Mouse (Mus musculus) hindbrain, embryonic 16.5 days (tissue): ENCODE data around the gene Eif2ak4. TPM values are rescaled to one million over a fixed set of nuclear protein-coding genes. Genes with fewer than 3 reads are reported as not detected.

ENCODE experiments used
- ATAC-seq: fragments of 200-750 bp; cut with Nextera tagmentation; 2 replicates; pipeline ENCODE4 v1.8.0; 2017; ENCODE audit warnings: moderate TSS enrichment, moderate library complexity
- H3K27ac ChIP-seq: fragments of 300-500 bp; sonication (generic); 2 replicates; pipeline ENCODE4 v1.5.1; 2014; ENCODE audit warnings: low read depth, mild to moderate bottlenecking, control low read depth, low read length, moderate library complexity
- H3K27me3 ChIP-seq: fragments of 300-500 bp; sonication (generic); replicated peaks from 2 replicates; pipeline ENCODE4 v1.6.1; 2014; ENCODE audit warnings: low read length; ENCODE audit not compliant: control insufficient read depth, insufficient read depth
- H3K36me3 ChIP-seq: fragments of 300-500 bp; sonication (generic); 2 replicates; pipeline ENCODE4 v1.6.1; 2014; ENCODE audit warnings: mild to moderate bottlenecking, low read length, moderate library complexity, mixed read lengths; ENCODE audit not compliant: control insufficient read depth, insufficient read depth
- H3K4me1 ChIP-seq: fragments of 300-500 bp; sonication (generic); 2 replicates; pipeline ENCODE4 v1.6.1; 2014; ENCODE audit warnings: low read depth, low read length; ENCODE audit not compliant: control insufficient read depth, insufficient read depth
- H3K4me2 ChIP-seq: fragments of 300-500 bp; sonication (generic); 2 replicates; pipeline ENCODE4 v1.6.1; 2014; ENCODE audit warnings: mild to moderate bottlenecking, low read length, control low read depth, moderate library complexity
- H3K4me3 ChIP-seq: fragments of 300-500 bp; sonication (generic); 2 replicates; pipeline ENCODE4 v1.5.1; 2014; ENCODE audit warnings: mild to moderate bottlenecking, low read length, control low read depth, moderate library complexity
- H3K9ac ChIP-seq: fragments of 300-500 bp; sonication (generic); 2 replicates; pipeline ENCODE4 v1.6.1; 2014; ENCODE audit warnings: low read depth, mild to moderate bottlenecking, control low read depth, low read length, moderate library complexity
- H3K9me3 ChIP-seq: fragments of 300-500 bp; sonication (generic); 2 replicates; pipeline ENCODE4 v1.6.1; 2014; ENCODE audit warnings: mild to moderate bottlenecking, low read length, moderate library complexity; ENCODE audit not compliant: control insufficient read depth
- WGBS: fragments of 180-500 bp; shearing (Covaris S2); extraction: QIAGEN DNeasy Blood & Tissue Kit; methylation state at CpG from one replicate; pipeline ENCODE4 v1.1.7; 2014; 5-methylcytosine and 5-hydroxymethylcytosine counted together
- polyA plus RNA-seq: library from polyadenylated mRNA; unstranded; fragments of >200 nt; fragmentation: Nextera tagmentation; extraction: Ambion mirVana; gene quantifications from 2 replicates; pipeline ENCODE4 v1.2.1, GENCODE M21; 2015

Eif2ak4 gene
- polyA plus RNA-seq, result 8.3 and 9.3 TPM in 2 replicates

DNA sequence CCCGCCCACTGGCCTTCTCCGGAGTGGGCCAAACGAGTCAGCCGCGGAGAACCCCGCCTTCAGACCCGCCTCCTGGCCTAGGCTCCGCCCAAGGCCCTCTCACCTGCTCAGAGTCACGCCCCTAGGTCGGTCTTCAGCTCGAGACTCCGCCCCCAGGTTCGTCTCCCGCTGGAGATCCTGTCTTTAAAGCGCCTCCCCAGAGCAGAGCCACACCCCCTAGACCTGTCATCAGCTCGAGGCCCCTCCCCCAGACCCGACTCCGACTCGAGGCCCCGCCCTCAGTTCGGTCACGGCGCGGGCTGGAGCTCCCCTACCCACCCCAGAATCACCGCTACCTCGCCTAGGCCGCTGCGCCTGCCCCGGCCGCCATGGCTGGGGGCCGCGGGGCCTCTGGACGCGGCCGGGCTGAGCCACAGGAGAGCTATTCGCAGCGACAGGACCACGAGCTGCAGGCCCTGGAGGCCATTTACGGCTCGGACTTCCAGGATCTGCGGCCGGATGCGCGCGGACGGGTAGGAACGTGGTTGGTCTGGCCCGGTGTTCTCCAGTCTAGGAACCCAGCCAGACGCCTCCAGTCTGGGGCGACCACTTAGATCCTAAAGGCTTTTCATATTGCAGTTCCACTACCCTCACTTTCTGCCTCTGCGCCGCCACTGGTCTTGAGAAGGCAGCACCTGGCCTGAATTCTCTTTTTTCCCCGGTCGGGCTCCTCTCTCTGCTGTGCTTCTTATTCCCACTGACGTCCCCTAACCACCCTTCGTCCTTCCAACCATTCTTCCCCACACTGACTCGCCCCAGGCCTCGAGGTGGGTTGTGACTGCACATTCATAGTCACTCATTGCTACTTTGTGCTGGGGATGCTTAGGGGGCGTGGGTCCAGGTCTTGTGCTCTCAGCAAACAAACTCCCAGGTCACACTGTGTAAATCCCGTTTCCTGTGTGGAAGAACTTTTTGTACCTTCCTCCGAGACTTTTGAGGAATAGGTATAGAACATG lies at the start of gene Eif2ak4:
Gene Eif2ak4 (plus strand): TSS at position 278 of the 995 bp plus-strand sequence.
- no peaks in the 10 kb centered on the region for H3K36me3 ChIP-seq
- H3K4me3 ChIP-seq, result peak within 1 kb of the TSS; percentile 82
- no peaks in the 10 kb centered on the region for H3K9me3 ChIP-seq
- peak within 1 kb of the TSS; percentile 81 for H3K4me2 ChIP-seq
- H3K27me3 ChIP-seq, result no peaks in the 10 kb centered on the region
- H3K27ac ChIP-seq, result peak within 1 kb of the TSS; percentile 89
- H3K9ac ChIP-seq, result peak within 1 kb of the TSS; percentile 93
- H3K4me1 ChIP-seq, result peaks cover 8% of the 10 kb centered on the region
- WGBS, result 1% methylated on average over 61 of the region's 61 CpGs
- peak; percentile 99 for ATAC-seq

DNA sequence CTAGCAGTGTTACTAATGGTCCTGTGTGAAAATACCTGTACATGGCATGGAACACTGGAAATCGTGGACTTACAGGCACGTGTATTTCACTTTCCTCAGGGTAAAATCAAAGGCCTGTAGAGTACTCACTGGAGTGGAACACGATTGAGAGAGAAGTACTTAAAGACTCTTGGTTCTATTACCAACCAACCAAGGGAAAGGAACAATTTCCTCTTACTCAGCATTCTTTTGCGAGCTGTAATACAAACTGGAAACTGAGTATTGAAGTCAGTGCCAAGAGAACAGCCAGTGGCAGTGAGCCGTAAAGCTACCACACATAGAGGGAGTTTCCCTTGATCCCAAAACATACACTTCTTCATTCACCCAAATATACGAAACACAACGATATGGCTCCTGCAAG lies 47.1 kb upstream of the Eif2ak4 start:
- Histone ChIP-seq H3K9me3 (no peaks in the 10 kb centered on the region), H3K4me2 (no peak overlapping the region), H3K27me3 (no peaks in the 10 kb centered on the region), H3K36me3 (no peaks in the 10 kb centered on the region), H3K9ac (no peak overlapping the region), H3K4me1 (no peaks in the 10 kb centered on the region), H3K27ac (no peak overlapping the region), H3K4me3 (no peak overlapping the region)
- ATAC-seq, result no peak
- 86% methylated on average over 7 of the region's 7 CpGs for WGBS

DNA sequence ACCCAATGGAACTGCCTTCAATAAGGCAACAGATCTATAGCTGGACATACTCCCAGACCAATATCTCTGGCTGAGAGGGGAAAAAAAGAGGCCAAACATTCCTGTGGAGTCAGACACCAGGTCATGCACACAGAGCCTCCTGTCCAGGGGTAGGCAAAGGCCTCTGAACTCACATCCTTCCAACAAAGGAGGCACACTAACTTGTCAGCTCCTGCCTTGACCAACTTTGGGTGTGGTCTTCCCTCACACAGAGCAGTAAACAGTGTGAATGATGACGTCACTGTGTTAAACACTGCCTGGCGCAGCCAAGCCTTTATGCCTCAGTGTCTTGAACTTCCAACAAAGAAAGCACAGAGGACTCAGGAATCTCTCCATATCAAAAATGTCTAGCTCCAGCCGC lies 44.5 kb upstream of the Eif2ak4 start:
- no peak for ATAC-seq
- Histone ChIP-seq H3K4me1 (no peaks in the 10 kb centered on the region), H3K27me3 (no peaks in the 10 kb centered on the region), H3K27ac (no peak overlapping the region), H3K4me3 (no peak overlapping the region), H3K4me2 (no peak overlapping the region), H3K9me3 (no peaks in the 10 kb centered on the region), H3K9ac (no peak overlapping the region), H3K36me3 (no peaks in the 10 kb centered on the region)
- WGBS, result 77% methylated on average over 3 of the region's 3 CpGs

DNA sequence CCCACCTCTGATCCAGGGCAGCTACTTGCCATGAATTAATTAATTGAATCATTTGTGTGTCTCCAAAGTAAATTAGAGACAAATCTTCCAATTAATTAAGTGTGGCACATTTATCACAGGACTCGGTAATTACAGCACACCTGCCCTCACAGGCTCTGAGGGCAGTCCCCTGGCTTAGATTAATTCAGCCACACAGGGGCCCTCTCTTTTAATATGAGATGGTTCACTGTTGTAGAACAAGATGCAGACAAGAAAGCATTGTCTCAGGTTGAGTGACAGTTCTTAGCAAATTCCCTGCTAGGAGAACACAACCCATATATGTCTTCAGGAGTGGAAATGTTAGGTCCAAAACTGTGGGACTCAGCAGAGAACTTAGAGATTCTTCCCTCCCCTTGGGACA lies 42.9 kb upstream of the Eif2ak4 start:
- no peaks in the 10 kb centered on the region for H3K27me3 ChIP-seq
- H3K27ac ChIP-seq, result no peak overlapping the region
- H3K4me1 ChIP-seq, result no peaks in the 10 kb centered on the region
- no peak overlapping the region for H3K4me3 ChIP-seq
- H3K36me3 ChIP-seq, result no peaks in the 10 kb centered on the region
- ATAC-seq, result no peak
- H3K4me2 ChIP-seq, result no peak overlapping the region
- no peak overlapping the region for H3K9ac ChIP-seq
- WGBS, result 8% methylated on average over 1 of the region's 1 CpGs
- H3K9me3 ChIP-seq, result no peaks in the 10 kb centered on the region

DNA sequence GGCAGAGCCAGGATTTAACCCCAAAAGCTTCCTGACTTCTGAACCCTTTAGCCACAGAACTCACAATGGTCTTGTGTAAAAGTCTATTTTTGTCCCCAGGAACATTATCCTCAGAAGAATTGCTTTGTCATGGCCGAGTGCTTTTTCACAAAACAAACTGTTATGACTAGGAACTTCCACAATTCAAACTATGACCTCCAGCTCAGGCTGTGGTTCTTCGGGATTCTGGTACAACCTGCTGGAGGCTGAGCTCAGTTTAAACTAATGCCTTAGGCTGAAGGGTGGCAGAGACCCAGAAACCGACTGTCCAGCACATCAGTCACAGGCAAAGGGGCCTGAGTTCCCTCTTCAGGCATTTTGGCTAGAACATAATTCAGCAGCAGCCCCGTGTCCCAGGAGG lies 34.9 kb upstream of the Eif2ak4 start:
- H3K27me3 ChIP-seq, result no peaks in the 10 kb centered on the region
- H3K4me3 ChIP-seq, result no peak overlapping the region
- no peak overlapping the region for H3K4me2 ChIP-seq
- no peaks in the 10 kb centered on the region for H3K9me3 ChIP-seq
- 17% methylated on average over 4 of the region's 4 CpGs for WGBS
- no peak overlapping the region for H3K9ac ChIP-seq
- H3K4me1 ChIP-seq, result no peaks in the 10 kb centered on the region
- H3K36me3 ChIP-seq, result no peaks in the 10 kb centered on the region
- no peak for ATAC-seq
- no peak overlapping the region for H3K27ac ChIP-seq

DNA sequence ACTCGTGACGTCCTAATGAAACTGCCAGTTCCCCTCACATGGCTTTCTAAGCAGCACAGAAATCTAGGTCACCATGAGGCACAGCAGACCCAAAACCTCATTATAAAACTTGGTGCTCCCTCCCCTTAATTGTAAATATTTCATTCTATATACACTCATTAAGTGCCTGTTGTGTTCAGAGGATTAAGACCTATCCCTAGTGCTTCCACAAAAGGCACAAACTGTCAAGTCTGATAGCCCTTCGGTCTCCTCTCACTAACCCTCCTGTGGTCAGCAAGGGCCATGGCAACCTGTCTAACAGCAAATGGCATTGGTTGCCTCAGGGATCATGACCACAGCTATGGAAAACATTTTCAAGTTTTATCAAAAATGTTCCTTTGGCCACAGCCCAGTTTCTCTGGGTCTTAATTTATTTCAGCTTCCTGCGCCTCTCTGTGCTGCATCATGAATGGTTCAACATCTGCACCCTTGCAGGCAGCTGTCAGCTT lies 34.5 kb upstream of the Eif2ak4 start:
- Histone ChIP-seq H3K27me3 (no peaks in the 10 kb centered on the region), H3K27ac (no peak overlapping the region), H3K9ac (no peak overlapping the region), H3K36me3 (no peaks in the 10 kb centered on the region), H3K9me3 (no peaks in the 10 kb centered on the region), H3K4me1 (no peaks in the 10 kb centered on the region), H3K4me3 (no peak overlapping the region), H3K4me2 (no peak overlapping the region)
- WGBS, result 37% methylated on average over 4 of the region's 4 CpGs
- no peak for ATAC-seq

DNA sequence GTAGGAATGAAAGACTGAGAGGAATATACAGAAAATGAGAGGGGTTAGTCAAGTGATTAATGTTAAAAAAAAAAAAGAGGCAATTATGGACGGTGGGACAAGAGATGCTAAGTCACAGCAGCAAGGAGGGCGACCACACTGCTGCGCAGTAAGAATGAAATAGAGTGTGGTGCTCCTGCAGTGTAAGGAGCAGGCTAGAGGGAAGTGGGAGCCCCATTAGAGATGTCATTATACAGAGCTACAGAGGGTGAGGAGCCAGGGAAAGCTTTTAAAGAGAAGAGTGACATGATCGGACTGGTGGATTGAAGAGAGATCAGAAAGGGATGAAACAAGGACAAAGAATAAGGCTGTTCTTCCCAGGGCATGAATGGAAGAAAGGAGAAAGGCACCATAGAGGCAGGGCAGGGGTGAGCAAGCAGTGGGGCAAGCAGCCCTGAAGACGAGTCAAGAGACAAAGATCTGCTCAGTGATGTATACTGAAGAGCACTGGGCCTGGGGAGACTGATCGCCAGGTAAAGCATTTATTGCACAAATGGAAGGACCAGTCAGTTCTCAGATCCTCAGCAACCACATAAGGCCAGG lies 33.2 kb upstream of the Eif2ak4 start:
- Histone ChIP-seq H3K9me3 (no peaks in the 10 kb centered on the region), H3K9ac (no peak overlapping the region), H3K36me3 (no peaks in the 10 kb centered on the region), H3K4me3 (no peak overlapping the region), H3K27me3 (no peaks in the 10 kb centered on the region), H3K4me2 (no peak overlapping the region), H3K27ac (no peak overlapping the region), H3K4me1 (no peaks in the 10 kb centered on the region)
- no peak for ATAC-seq
- 50% methylated on average over 6 of the region's 6 CpGs for WGBS

DNA sequence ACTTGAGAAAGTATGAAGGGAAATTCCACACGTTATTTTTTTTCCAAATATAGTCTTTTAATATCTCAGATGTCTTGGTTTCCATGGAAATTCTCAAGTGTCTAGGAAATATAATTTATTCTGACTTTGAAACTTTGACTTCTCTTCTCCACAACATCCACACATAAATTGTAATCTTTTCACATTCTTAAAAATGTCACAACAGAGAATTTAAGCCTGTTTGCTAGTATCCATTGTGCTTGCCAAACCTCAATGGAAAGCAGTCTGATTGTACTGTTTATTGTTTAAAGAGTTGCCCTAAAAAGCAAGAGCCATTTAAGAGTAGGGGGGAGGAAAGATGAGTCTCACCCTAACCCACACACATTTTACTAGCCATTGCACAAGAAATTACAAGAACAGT lies 16.6 kb upstream of the Eif2ak4 start:
- H3K27me3 ChIP-seq, result no peaks in the 10 kb centered on the region

DNA sequence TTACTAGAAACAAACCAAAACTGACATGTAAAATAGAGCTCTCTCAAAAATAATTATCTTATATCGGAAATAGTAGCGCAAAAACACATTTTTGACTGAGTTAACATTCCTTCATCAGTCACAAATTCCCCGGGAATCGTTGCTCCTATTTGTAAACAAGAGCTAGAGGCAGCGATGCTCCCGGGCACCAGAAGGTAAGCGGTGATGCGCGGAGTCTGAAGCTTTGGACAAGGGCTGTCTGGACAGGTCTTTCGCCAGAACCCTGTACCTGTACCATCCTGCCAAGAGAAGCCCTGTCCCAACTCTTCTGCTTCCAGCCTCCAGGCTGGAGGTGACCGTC lies 15.9 kb upstream of the Eif2ak4 start:
- H3K9ac ChIP-seq, result peak overlapping the region; percentile 68
- H3K9me3 ChIP-seq, result no peaks in the 10 kb centered on the region
- peak overlapping the region; percentile 63 for H3K4me3 ChIP-seq
- no peak overlapping the region; the same call in 1 of the 2 replicates for H3K27ac ChIP-seq
- H3K4me2 ChIP-seq, result peak overlapping the region; percentile 90
- no peaks in the 10 kb centered on the region for H3K36me3 ChIP-seq
- WGBS, result 9% methylated on average over 11 of the region's 11 CpGs
- no peaks in the 10 kb centered on the region for H3K27me3 ChIP-seq
- no peak for ATAC-seq
- H3K4me1 ChIP-seq, result peaks cover 10% of the 10 kb centered on the region

More for the DNA sequence above, 16.6 kb upstream of the Eif2ak4 start:
- H3K36me3 ChIP-seq, result no peaks in the 10 kb centered on the region
- ATAC-seq, result no peak
- peak overlapping the region; percentile 21; the same call in 1 of the 2 replicates for H3K4me2 ChIP-seq
- 53% methylated on average over 1 of the region's 1 CpGs for WGBS
- no peaks in the 10 kb centered on the region for H3K9me3 ChIP-seq
- no peak overlapping the region for H3K27ac ChIP-seq
- no peak overlapping the region for H3K9ac ChIP-seq
- peaks cover 10% of the 10 kb centered on the region for H3K4me1 ChIP-seq
- H3K4me3 ChIP-seq, result 0 out of 2 replicates have a peak overlapping the region, but pooled peaks have one; percentile 14
